Mouse (Mus musculus): ENCODE measurements around the gene Mfap5.
"Not testable (repeated sequence)": the region's sequence is repeated elsewhere in the genome, so short reads cannot be mapped to it uniquely, and the experiment has no call there.

The Mfap5 gene

GRCm38 (mm10) chr6:122505545-122505944, at the start of gene Mfap5:
Mfap5 (plus strand) TSS chr6:122505845.
- DNase-seq: no peak

GRCm38 (mm10) chr6:122458946-122459693, 46.5 kb upstream of the Mfap5 start:
- no peak for DNase-seq

GRCm38 (mm10) chr6:122466092-122466713, 39.4 kb upstream of the Mfap5 start:
- no peak for DNase-seq

- no peak for DNase-seq
Observed at GRCm38 (mm10) chr6:122469030-122469640, 36.5 kb upstream of the Mfap5 start.

GRCm38 (mm10) chr6:122470240-122470639, 35.4 kb upstream of the Mfap5 start:
- no peak for DNase-seq

- not testable (repeated sequence) for DNase-seq
Observed at GRCm38 (mm10) chr6:122471461-122471860, 34.2 kb upstream of the Mfap5 start.

- DNase-seq: no peak
Observed at GRCm38 (mm10) chr6:122478062-122478461, 27.6 kb upstream of the Mfap5 start.

- DNase-seq: peak; percentile 10 to 42
Observed at GRCm38 (mm10) chr6:122485401-122486296, 20.0 kb upstream of the Mfap5 start.

- peak; percentile 25 to 59 for DNase-seq
Observed at GRCm38 (mm10) chr6:122486297-122487117, 19.1 kb upstream of the Mfap5 start.

- DNase-seq: no peak
Observed at GRCm38 (mm10) chr6:122490929-122491512, 14.6 kb upstream of the Mfap5 start.

- DNase-seq: peak; percentile 91 to 92
Observed at GRCm38 (mm10) chr6:122491557-122491956, 14.1 kb upstream of the Mfap5 start.

GRCm38 (mm10) chr6:122492479-122492878, 13.2 kb upstream of the Mfap5 start:
- DNase-seq: no peak

- no peak for DNase-seq
Observed at GRCm38 (mm10) chr6:122493799-122494472, 11.7 kb upstream of the Mfap5 start.

- DNase-seq: peak in 1 of 2 experiments; percentile 50
Observed at GRCm38 (mm10) chr6:122495082-122495881, 10.4 kb upstream of the Mfap5 start.

- peak in 1 of 2 experiments; percentile 15 for DNase-seq
Observed at GRCm38 (mm10) chr6:122496501-122496900, 9.1 kb upstream of the Mfap5 start.

GRCm38 (mm10) chr6:122498661-122499060, 7.0 kb upstream of the Mfap5 start, which contains the start of gene Rimklb:
Rimklb (minus strand) TSS chr6:122498761.
- no peak for DNase-seq

- DNase-seq: no peak
Observed at GRCm38 (mm10) chr6:122505041-122505440, 604 bp upstream of the Mfap5 start.

GRCm38 (mm10) chr6:122508494-122508893, 2.8 kb downstream of the Mfap5 start:
- no peak for DNase-seq

- no peak for DNase-seq
Observed at GRCm38 (mm10) chr6:122512914-122513878, 7.6 kb downstream of the Mfap5 start.

All from kidney, postnatal 25 days (tissue).